Mouse (Mus musculus) T-helper 1 cell (primary cell): ENCODE results near the gene Lpin1.

ENCODE experiments used
- in situ Hi-C: fragments of 300-600 bp; cut with MboI, MseI; formaldehyde crosslinking; loops from one replicate; pipeline ENCODE4 v1.15.1; 2025; ENCODE audit warnings: high pct_unique_total_duplicates

The Lpin1 gene

DNA sequence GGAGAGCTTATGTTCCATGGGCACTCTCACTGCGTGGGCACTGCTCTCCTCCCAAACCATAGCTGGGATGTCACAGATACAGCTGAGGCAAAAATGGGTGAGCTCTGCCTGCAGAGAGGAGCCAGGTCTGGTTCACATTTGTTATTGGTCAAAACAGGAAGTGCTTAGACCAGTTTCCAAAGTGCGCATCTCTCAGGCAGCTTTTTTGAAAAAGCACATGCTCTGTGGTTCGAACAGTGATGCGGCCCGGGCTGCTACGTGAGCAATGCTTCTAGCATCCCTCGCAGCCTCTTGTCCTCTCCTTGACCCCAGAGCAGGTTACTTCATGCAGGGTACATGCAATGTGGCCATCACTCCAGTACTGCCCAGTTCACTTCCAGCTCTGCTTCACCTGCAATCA is 82.1 kb downstream of the Lpin1 start:
- in situ Hi-C loops, result loop anchor here (5.0 kb wide), 1 partner anchor 721 kb away; no protein-coding TSS in a partner anchor

DNA sequence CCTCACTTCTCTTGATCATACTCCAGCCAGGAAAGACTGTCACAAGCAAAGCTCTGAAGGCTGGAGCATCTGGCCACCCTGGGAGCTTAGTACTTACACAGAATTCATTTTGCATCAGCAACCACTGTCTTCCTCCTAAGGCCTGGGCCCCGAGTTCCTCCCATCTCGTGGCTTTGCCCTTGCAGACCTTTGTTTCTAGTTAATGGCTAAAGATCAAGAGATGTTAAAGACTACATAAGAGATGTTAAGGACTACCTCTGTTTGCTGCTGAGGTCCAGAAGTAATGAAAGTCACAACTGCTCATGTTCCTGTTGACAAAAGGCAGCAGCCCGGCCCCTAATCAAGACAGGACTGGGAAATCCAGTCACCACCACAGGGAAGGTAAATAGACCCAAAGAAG is 82.8 kb downstream of the Lpin1 start:
- in situ Hi-C loops, result loop anchor here (5.0 kb wide), 1 partner anchor 721 kb away; no protein-coding TSS in a partner anchor

DNA sequence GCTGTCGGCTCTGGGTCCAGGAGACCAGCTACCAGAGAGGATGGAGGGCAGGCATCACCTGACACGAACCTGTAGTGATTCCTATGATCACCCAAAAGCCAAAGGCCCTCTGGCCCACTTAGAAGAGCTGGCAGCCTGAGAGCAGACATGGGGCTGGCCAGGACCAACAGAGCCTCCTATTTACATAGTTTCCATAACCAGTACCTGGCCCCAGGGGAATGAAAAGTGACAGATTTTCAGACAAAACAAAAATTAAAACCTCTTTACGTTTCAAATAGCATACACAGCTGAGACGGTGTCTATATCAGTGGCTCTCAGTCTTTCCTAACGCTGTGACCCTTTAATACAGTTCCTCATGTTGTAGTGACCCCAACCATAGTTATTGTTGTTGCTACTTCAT is 83.9 kb downstream of the Lpin1 start:
- in situ Hi-C loops, result loop anchor here (5.0 kb wide), 1 partner anchor 720 kb away; no protein-coding TSS in a partner anchor

DNA sequence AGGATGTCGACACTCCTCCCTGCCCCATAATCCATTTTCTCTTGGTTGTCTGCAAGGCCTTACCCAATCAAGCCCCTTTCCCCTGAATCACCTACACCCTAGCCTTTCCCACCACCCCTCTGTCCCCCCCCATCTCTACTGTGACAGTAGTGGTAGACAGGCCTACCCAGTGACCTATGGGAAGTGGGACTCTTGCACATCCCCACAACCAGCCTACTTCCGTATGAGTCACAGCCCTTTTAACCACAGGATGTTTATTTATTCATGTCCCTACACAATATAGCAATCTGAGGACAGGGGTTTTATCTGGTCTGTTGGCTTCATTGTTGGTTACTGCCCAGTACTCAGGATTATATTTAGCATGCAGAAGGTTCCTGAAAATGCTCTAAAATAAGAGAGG is 84.6 kb downstream of the Lpin1 start:
- in situ Hi-C loops, result loop anchor here (5.0 kb wide), 1 partner anchor 719 kb away; no protein-coding TSS in a partner anchor

DNA sequence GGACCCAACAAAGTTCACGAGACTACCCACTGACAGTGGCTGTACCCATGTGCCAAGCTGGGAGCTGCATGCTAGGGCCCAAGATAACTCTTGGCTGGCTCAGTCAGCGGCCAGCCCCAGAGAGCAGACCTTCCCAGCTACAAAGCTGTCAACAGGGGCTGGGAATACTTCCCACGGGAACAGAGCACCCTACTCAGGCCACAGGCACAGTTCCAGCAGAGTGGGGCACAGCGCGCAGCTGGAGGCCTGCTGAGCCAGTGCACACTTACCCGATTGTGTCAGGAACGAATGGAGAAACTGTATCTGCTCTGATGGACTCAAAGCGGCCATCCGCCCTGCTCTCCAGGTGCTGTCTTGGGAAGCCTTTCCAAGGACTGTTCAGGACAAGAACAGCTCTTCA is 95.6 kb downstream of the Lpin1 start:
- in situ Hi-C loops, result no loop called here

DNA sequence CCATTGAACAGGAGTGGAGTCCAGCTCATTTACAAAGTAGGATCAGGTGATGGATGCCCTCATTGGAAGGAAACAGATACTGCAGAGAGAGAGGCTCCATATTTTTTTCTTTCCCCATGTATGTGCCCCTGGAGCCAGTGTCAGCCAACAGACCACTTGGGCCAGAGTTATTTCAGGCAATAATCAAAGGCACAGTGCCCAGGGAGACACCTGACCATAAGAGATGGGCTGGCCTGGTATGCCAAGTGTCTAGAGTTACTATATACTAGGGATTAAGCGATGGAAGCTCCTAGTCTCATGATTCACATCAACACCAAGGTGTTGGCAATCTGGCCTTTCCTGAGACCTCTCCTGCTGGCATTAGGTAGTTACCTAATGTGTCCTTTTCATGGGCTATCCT is 97.8 kb downstream of the Lpin1 start:
- in situ Hi-C loops, result no loop called here

DNA sequence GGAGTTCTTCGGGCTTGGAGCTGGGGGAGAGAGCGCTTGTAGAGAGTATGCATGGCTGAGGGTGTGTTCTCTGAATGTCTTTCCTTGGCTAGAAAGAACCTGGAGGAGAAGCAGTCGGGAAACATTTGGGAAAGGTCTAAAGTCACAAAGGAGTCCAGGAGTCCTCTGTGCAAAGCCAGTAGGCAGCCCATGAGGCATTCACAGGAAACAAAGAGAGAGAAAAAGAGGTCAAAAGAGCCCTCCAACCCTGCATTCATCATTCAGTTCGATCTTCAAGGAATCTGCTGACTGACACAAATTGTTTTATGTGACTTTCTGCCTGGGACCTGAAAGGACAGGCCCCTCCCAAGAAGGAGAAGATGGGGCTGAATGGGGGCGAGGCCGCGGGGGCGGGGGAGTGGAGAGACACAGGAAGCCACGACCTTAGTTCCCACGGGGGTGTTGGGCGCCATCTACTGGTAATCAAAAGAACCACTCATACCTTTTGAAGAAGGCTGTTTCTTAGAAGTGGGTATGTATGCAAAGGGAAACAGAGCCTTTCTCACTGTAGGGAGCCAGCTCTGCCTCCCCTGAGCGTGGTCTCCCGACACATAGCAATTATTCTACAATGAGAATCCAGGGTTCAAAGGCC is 101.5 kb downstream of the Lpin1 start:
- in situ Hi-C loops, result loop anchor here (10.0 kb wide), 1 partner anchor 974 kb away; no protein-coding TSS in a partner anchor

DNA sequence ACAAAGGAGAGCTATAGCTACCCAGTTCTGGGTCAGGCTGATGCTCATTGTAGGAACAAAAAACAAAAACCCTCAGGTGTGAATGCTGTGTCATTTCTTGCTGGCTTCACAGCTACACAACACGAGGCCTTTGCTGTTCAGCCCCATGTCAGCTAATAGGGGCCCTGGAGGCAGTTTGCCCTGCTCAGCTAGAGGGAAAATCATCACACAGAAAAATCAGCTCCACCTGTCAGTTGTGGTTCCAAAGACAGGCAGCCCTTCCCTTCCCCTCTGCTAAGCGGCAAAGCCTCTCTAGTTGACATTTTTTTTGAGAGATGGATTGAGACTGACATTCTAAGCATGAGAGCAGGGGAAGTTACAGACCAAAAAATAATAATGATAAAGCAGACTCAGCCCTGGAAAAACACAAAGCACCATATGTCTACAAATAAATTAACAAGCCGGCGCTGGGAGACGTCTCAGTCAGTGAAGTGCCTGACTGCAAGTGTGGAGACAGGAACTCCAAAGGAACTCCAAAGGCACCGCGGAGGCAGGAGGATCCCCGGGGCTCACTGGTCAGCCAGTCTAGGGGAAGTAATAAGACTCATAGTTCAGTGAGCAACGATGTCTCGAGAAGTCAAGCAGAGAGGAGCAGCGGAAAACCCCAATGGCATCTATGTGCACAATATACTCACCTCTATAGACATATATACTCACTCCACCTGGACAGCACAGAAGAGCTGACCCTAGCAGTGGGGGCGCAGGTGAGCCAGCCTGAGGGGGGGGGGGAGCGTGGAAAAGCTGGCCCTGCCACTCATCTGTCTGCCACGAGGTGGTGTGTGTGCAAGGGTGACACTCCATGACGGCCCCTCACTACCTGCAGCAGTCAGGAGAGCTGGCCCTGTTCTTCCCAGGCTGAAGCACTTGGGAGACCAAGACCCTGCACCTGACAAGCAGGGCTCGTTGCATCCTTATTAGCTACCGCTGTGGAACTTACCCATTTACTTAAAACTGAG is 103.7 kb downstream of the Lpin1 start:
- in situ Hi-C loops, result loop anchor here (10.0 kb wide), 1 partner anchor 972 kb away; no protein-coding TSS in a partner anchor

DNA sequence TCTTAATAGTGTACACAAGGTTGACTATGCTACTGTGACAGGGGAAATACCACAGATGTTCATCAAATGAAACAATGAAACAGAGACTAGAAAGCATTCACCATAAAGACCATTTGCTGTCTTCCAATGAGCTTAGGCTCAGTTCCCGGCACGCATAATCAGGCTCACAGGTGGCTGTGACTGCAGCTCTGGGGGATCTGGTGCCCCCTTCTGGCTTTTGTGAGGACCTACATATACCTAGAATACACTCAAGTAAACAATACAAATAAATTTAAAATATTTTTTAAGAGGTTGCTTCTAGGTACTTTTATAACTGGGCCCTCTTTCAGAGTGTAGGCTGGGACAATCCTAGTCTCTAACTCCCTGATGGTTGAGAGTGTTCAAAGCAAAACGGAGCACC is 106.5 kb downstream of the Lpin1 start:
- in situ Hi-C loops, result loop anchor here (10.0 kb wide), 1 partner anchor 969 kb away; no protein-coding TSS in a partner anchor

DNA sequence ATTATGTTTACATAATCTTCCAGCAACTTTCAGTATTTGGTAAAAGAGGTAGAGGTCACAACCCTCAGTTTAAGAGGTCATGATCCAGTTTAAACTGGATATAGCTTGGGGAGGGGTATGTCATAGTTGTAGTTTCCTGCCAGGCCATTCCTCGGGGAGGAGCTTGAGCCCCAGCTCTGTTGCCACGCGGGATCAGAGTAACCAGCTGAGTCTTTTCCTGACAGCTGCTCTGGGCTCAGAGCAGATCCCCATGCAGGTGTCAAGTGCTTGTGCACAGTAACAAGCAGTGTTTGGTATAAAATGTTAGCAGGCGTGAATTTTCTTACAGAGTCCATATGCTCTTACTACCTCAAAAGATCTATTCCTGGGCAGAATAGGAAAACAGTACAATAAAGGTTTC is 112.8 kb downstream of the Lpin1 start:
- in situ Hi-C loops, result no loop called here

DNA sequence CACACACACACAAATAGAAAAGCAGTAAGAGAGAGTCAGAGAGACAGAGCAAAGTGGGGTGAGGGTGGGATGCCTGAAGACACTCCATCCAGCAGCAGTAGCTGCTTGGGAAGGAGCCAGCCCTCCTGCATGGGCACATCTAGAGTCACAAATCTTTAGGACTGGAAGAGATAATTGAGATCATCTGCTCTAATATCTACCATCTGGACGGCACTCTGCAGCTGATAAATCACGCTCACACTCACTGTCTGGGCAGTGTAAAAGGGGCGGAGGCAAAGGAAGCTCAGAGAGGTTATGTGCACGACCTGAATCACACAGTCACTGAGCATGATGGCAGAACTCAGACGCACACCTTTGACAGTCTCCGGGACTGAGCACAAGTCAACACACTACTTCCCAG is 118.1 kb downstream of the Lpin1 start:
- in situ Hi-C loops, result no loop called here

DNA sequence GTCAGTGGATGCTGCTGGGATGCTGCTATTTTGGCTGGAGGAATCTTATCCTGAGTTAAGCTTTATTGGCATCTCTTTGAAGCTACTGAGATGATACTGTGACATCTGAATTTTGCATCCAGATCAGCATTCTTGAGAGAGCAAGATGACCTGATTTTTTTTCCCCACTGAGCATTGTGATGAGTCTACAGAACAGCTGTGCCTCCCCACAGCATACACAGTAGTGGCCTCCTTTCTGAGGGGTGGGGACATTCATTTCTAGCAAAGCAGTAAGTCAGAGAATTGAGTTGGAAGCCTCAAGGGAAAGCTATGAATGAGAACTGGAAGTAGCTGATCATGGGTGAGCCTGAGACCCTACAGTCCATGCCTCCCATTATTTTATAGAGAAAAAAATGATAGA is 121.9 kb downstream of the Lpin1 start:
- in situ Hi-C loops, result no loop called here

DNA sequence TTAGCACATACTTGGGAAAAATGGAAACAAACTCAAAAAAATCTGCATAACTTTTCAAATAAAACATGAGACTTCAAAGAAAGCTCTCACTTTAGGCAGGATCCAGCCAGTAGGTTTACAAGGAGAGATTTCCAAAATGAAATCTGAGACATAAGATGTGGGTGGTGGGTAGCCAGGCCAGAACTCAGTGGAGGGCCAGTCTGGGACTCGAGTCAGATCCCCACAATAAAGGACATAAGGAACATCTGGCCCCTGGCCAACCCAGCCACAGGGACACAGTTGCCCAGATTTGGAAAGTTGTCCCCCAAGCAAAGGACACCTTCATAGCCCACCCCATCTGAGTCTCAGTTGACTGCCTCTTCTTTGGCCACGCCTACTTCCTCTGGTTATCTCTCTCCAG is 123.3 kb downstream of the Lpin1 start:
- in situ Hi-C loops, result no loop called here
